Mouse (Mus musculus) embryonic facial prominence, embryonic 11.5 days (tissue): ENCODE data around the gene Cerk. TPM values are rescaled to one million over a fixed set of nuclear protein-coding genes. Genes with fewer than 3 reads are reported as not detected.

Source experiments
- ATAC-seq: fragments of 200-750 bp; cut with Nextera tagmentation; replicated peaks from 2 replicates; pipeline ENCODE4 v1.8.0; 2017; ENCODE audit warnings: low read depth; ENCODE audit not compliant: insufficient number of reproducible peaks, low FRiP score, low TSS enrichment
- DNase-seq: peaks from one replicate; pipeline ENCODE4 v3.0.0-alpha.2; 2015; ENCODE audit warnings: low spot score
- H3K27ac ChIP-seq: fragments of 300-500 bp; sonication (generic); replicated peaks from 2 replicates; pipeline ENCODE4 v1.5.1; 2014; ENCODE audit warnings: mild to moderate bottlenecking, low read depth, low read length, control low read depth
- H3K27me3 ChIP-seq: fragments of 300-500 bp; sonication (generic); 2 replicates; pipeline ENCODE4 v1.6.1; 2014; ENCODE audit warnings: mild to moderate bottlenecking, low read length, moderate library complexity, mixed read lengths; ENCODE audit not compliant: control insufficient read depth, insufficient read depth
- H3K36me3 ChIP-seq: fragments of 300-500 bp; sonication (generic); replicated peaks from 2 replicates; pipeline ENCODE4 v1.6.1; 2014; ENCODE audit warnings: low read depth, mild to moderate bottlenecking, low read length, moderate library complexity, mixed read lengths; ENCODE audit not compliant: control insufficient read depth, insufficient read depth
- H3K4me1 ChIP-seq: fragments of 300-500 bp; sonication (generic); 2 replicates; pipeline ENCODE4 v1.6.1; 2014; ENCODE audit warnings: low read length, mixed read lengths; ENCODE audit not compliant: control insufficient read depth, insufficient read depth
- H3K4me2 ChIP-seq: fragments of 300-500 bp; sonication (generic); 2 replicates; pipeline ENCODE4 v1.6.1; 2014; ENCODE audit warnings: low read depth, mild to moderate bottlenecking, control low read depth, low read length, moderate library complexity
- H3K4me3 ChIP-seq: fragments of 300-500 bp; sonication (generic); 2 replicates; pipeline ENCODE4 v1.5.1; 2014; ENCODE audit warnings: low read depth, low read length, control low read depth
- H3K9ac ChIP-seq: fragments of 300-500 bp; sonication (generic); replicated peaks from 2 replicates; pipeline ENCODE4 v1.6.1; 2014; ENCODE audit warnings: mild to moderate bottlenecking, control low read depth, low read length
- H3K9me3 ChIP-seq: fragments of 300-500 bp; sonication (generic); replicated peaks from 2 replicates; pipeline ENCODE4 v1.6.1; 2016; ENCODE audit warnings: mild to moderate bottlenecking, low read length, inconsistent platforms, mixed read lengths; ENCODE audit not compliant: control insufficient read depth
- WGBS: fragments of 180-500 bp; shearing (Covaris S2); extraction: QIAGEN DNeasy Blood & Tissue Kit; methylation state at CpG from one replicate; pipeline ENCODE4 v1.1.7; 2014; 5-methylcytosine and 5-hydroxymethylcytosine counted together
- polyA plus RNA-seq: library from polyadenylated mRNA; unstranded; fragments of >200 nt; fragmentation: Nextera tagmentation; extraction: Ambion mirVana; gene quantifications from 2 replicates; pipeline ENCODE4 v1.2.1, GENCODE M21; 2014

Cerk gene
- polyA plus RNA-seq, 1 experiment from 2014 or later, result 16.3 TPM

GRCm38 (mm10) chr15:86203942-86204561, 18.1 kb upstream of the Cerk start:
- peak; percentile 27 for DNase-seq
- H3K9ac ChIP-seq, result no peak overlapping the region
- no peak overlapping the region for H3K4me3 ChIP-seq
- no peak overlapping the region for H3K27ac ChIP-seq
- H3K4me2 ChIP-seq, result no peak overlapping the region
- H3K4me1 ChIP-seq, result no peaks in the 10 kb centered on the region
- no peaks in the 10 kb centered on the region for H3K9me3 ChIP-seq
- ATAC-seq, result no peak
- 28% methylated on average over 7 of the region's 7 CpGs for WGBS
- no peaks in the 10 kb centered on the region for H3K36me3 ChIP-seq
- no peaks in the 10 kb centered on the region for H3K27me3 ChIP-seq

- no peak overlapping the region for H3K9ac ChIP-seq
- 78% methylated on average over 7 of the region's 7 CpGs for WGBS
- no peak overlapping the region for H3K4me3 ChIP-seq
- DNase-seq, result no peak
- H3K4me2 ChIP-seq, result no peak overlapping the region
- H3K4me1 ChIP-seq, result no peaks in the 10 kb centered on the region
- no peak overlapping the region for H3K27ac ChIP-seq
- no peak for ATAC-seq
- H3K9me3 ChIP-seq, result no peaks in the 10 kb centered on the region
- no peaks in the 10 kb centered on the region for H3K36me3 ChIP-seq
- no peaks in the 10 kb centered on the region for H3K27me3 ChIP-seq
Measured at GRCm38 (mm10) chr15:86203292-86203793, 17.4 kb upstream of the Cerk start.

GRCm38 (mm10) chr15:86202640-86203039, 16.7 kb upstream of the Cerk start:
- 52% methylated on average over 6 of the region's 6 CpGs for WGBS
- H3K4me2 ChIP-seq, result no peak overlapping the region
- ATAC-seq (no peak), DNase-seq (no peak)
- H3K4me1 ChIP-seq, result no peaks in the 10 kb centered on the region
- H3K9ac ChIP-seq, result no peak overlapping the region
- no peak overlapping the region for H3K27ac ChIP-seq
- H3K27me3 ChIP-seq, result no peaks in the 10 kb centered on the region
- H3K9me3 ChIP-seq, result no peaks in the 10 kb centered on the region
- no peak overlapping the region for H3K4me3 ChIP-seq
- H3K36me3 ChIP-seq, result no peaks in the 10 kb centered on the region

- no peaks in the 10 kb centered on the region for H3K27me3 ChIP-seq
Measured at GRCm38 (mm10) chr15:86201696-86202330, 15.9 kb upstream of the Cerk start.

GRCm38 (mm10) chr15:86201095-86201494, 15.2 kb upstream of the Cerk start:
- no peaks in the 10 kb centered on the region for H3K36me3 ChIP-seq
- no peaks in the 10 kb centered on the region for H3K4me1 ChIP-seq
- no peaks in the 10 kb centered on the region for H3K27me3 ChIP-seq
- no peak overlapping the region for H3K9ac ChIP-seq
- 49% methylated on average over 4 of the region's 4 CpGs for WGBS
- no peak for DNase-seq
- no peak overlapping the region for H3K4me2 ChIP-seq
- H3K9me3 ChIP-seq, result no peaks in the 10 kb centered on the region
- no peak for ATAC-seq
- H3K4me3 ChIP-seq, result no peak overlapping the region
- H3K27ac ChIP-seq, result no peak overlapping the region

More at GRCm38 (mm10) chr15:86201696-86202330, 15.9 kb upstream of the Cerk start:
- no peak overlapping the region for H3K27ac ChIP-seq
- H3K36me3 ChIP-seq, result no peaks in the 10 kb centered on the region
- no peaks in the 10 kb centered on the region for H3K4me1 ChIP-seq
- ATAC-seq, result no peak
- H3K4me3 ChIP-seq, result no peak overlapping the region
- no peak for DNase-seq
- no peak overlapping the region for H3K9ac ChIP-seq
- H3K9me3 ChIP-seq, result no peaks in the 10 kb centered on the region
- 76% methylated on average over 9 of the region's 9 CpGs for WGBS
- no peak overlapping the region for H3K4me2 ChIP-seq

GRCm38 (mm10) chr15:86200169-86200568, 14.2 kb upstream of the Cerk start:
- H3K4me3 ChIP-seq, result no peak overlapping the region
- no peaks in the 10 kb centered on the region for H3K9me3 ChIP-seq
- no peak for ATAC-seq
- no peaks in the 10 kb centered on the region for H3K4me1 ChIP-seq
- no peaks in the 10 kb centered on the region for H3K27me3 ChIP-seq
- H3K4me2 ChIP-seq, result no peak overlapping the region
- WGBS, result 59% methylated on average over 4 of the region's 4 CpGs
- H3K9ac ChIP-seq, result no peak overlapping the region
- no peaks in the 10 kb centered on the region for H3K36me3 ChIP-seq
- no peak for DNase-seq
- H3K27ac ChIP-seq, result no peak overlapping the region

GRCm38 (mm10) chr15:86199482-86199881, 13.5 kb upstream of the Cerk start:
- 68% methylated on average over 4 of the region's 4 CpGs for WGBS
- Histone ChIP-seq H3K9me3 (no peaks in the 10 kb centered on the region), H3K27ac (no peak overlapping the region), H3K4me1 (no peaks in the 10 kb centered on the region), H3K36me3 (no peaks in the 10 kb centered on the region), H3K27me3 (no peaks in the 10 kb centered on the region), H3K4me2 (no peak overlapping the region), H3K9ac (no peak overlapping the region), H3K4me3 (no peak overlapping the region)
- ATAC-seq (no peak), DNase-seq (no peak)

GRCm38 (mm10) chr15:86199052-86199451, 13.1 kb upstream of the Cerk start:
- Histone ChIP-seq H3K36me3 (no peaks in the 10 kb centered on the region), H3K27ac (no peak overlapping the region), H3K9ac (no peak overlapping the region), H3K4me3 (no peak overlapping the region), H3K27me3 (no peaks in the 10 kb centered on the region), H3K9me3 (no peaks in the 10 kb centered on the region), H3K4me1 (no peaks in the 10 kb centered on the region), H3K4me2 (no peak overlapping the region)
- 89% methylated on average over 5 of the region's 5 CpGs for WGBS
- DNase-seq, result no peak
- ATAC-seq, result no peak
